Mouse (Mus musculus): ENCODE results near the gene Strip2. TPM values are rescaled to one million over a fixed set of nuclear protein-coding genes. Genes with fewer than 3 reads are reported as not detected.

The Strip2 gene
- polyA plus RNA-seq, 1 experiment from 2014 or later = 0.47 TPM

- POLR2A ChIA-PET = no interaction called here
- no peak for DNase-seq (ENCODE audit: low read depth, low spot score)
- CTCF ChIA-PET = interaction anchor here (1.0 kb wide), 1 partner anchor 12 kb away, joined by 3 read pairs; no protein-coding TSS in a partner anchor
Observed at GRCm38 (mm10) chr6:29925594-29926219, 8.9 kb downstream of the Strip2 start.

DNA sequence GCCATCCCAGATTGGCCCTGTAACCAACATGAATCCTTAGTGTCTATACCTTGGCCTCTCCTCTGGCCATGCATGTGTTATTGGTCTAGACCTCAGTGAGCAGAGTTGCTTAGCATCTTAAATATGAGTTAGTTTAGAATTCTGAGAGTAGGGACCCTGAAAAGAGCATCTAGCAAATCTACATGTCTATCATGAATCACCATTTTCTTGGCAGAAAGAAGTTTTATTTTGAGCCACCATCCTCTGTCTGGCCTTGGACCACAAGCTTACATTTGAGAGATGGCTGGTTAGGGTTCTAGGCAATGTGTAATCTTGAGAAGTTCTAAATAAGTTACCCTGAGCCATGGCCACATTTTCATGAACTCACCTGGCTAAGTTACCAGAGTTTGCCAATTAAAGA, 13.3 kb downstream of the Strip2 start:
- no peak for TF ChIP-seq CTCF (IDR thresholded peaks at IDR 0.05)
- CTCF ChIA-PET = no interaction called here
- ATAC-seq (no peak), DNase-seq (ENCODE audit: low read depth, low spot score) (no peak)
- in situ Hi-C loops (cut with MboI; ENCODE audit: low pct_unique_long_range_greater_than_20kb) = no loop called here
- H3K27me3 ChIP-seq = no peaks in the 10 kb centered on the region
- POLR2A ChIA-PET = no interaction called here

More at GRCm38 (mm10) chr6:29925594-29926219, 8.9 kb downstream of the Strip2 start:
- TF ChIP-seq CTCF (IDR thresholded peaks at IDR 0.05) = no peak
- no peaks in the 10 kb centered on the region for H3K27me3 ChIP-seq
- ATAC-seq = no peak
- in situ Hi-C loops (cut with MboI; ENCODE audit: low pct_unique_long_range_greater_than_20kb) = no loop called here

- ATAC-seq = no peak
- in situ Hi-C loops (cut with MboI; ENCODE audit: low pct_unique_long_range_greater_than_20kb) = no loop called here
- no peak for TF ChIP-seq CTCF (IDR thresholded peaks at IDR 0.05)
- ChIA-PET CTCF (no interaction called here), POLR2A (no interaction called here)
- no peaks in the 10 kb centered on the region for H3K27me3 ChIP-seq
- DNase-seq (ENCODE audit: low read depth, low spot score) = no peak
Observed at GRCm38 (mm10) chr6:29930665-29931064, 13.9 kb downstream of the Strip2 start.

GRCm38 (mm10) chr6:29931181-29931580, 14.4 kb downstream of the Strip2 start:
- H3K27me3 ChIP-seq = no peaks in the 10 kb centered on the region
- ChIA-PET POLR2A (no interaction called here), CTCF (no interaction called here)
- in situ Hi-C loops (cut with MboI; ENCODE audit: low pct_unique_long_range_greater_than_20kb) = no loop called here
- ATAC-seq (no peak), DNase-seq (ENCODE audit: low read depth, low spot score) (no peak)
- TF ChIP-seq CTCF (IDR thresholded peaks at IDR 0.05) = no peak

DNA sequence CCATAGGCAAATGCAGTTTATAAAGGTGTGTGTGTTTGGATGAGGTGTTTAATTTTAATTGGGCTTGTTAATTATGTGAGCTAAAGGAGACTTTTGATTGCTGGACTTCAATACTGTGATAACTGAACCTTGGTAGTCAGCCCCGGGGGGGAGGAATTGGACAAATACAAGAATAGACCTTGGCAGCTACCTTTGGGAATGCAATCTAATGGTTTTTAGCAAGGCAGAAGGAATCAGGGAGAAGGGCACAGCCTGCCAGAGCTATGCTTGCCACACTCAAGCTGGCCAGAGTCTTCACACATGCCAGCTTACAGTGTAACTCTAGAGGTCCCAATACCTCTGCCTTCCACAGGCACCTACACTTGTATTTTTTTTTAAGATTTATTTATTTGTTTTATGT, 18.9 kb downstream of the Strip2 start:
- ChIA-PET POLR2A (interaction anchor here (0.9 kb wide), 1 partner anchor 15 kb away, joined by 4 read pairs; no protein-coding TSS in a partner anchor), CTCF (interaction anchor here (0.7 to 1.4 kb wide), 4 partner anchors 8 to 11 kb away, joined by 3 to 6 read pairs (median 3); no protein-coding TSS in a partner anchor)
- in situ Hi-C loops (cut with MboI; ENCODE audit: low pct_unique_long_range_greater_than_20kb) = no loop called here
- DNase-seq (ENCODE audit: low read depth, low spot score) (no peak), ATAC-seq (no peak)
- no peaks in the 10 kb centered on the region for H3K27me3 ChIP-seq
- no peak for TF ChIP-seq CTCF (IDR thresholded peaks at IDR 0.05)

GRCm38 (mm10) chr6:29940428-29940827, 23.6 kb downstream of the Strip2 start:
- no peak for ATAC-seq
- no peaks in the 10 kb centered on the region for H3K27me3 ChIP-seq
- ChIA-PET POLR2A (no interaction called here), CTCF (interaction anchor here (0.8 to 1.4 kb wide), 2 partner anchors 12 to 87 kb away, joined by 3 to 4 read pairs; no protein-coding TSS in a partner anchor)
- TF ChIP-seq CTCF (IDR thresholded peaks at IDR 0.05) = no peak
- no peak for DNase-seq (ENCODE audit: low read depth, low spot score)
- in situ Hi-C loops (cut with MboI; ENCODE audit: low pct_unique_long_range_greater_than_20kb) = loop anchor here (5.0 kb wide), 1 partner anchor 178 kb away; no protein-coding TSS in a partner anchor

DNA sequence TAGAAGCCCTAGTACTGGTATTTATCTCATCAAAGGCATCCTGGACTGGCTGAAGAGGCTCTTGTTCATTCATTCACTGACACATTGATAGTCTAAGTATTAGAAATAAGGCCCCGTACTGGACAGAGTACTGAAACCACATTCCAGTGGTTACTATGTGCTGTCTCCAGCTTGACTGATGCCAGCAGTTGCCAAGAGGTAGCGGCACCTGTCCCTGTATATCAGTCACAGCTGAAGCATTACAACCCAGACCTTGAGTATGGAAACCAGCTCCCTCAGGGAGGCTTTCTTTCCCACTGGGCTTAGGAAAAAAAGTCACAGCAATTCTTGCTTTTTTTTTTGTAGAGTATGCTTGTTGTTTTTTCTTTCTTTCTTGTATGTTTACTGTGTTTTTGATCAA, 24.2 kb downstream of the Strip2 start:
- POLR2A ChIA-PET = no interaction called here
- in situ Hi-C loops (cut with MboI; ENCODE audit: low pct_unique_long_range_greater_than_20kb) = loop anchor here (5.0 kb wide), 1 partner anchor 179 kb away; no protein-coding TSS in a partner anchor
- TF ChIP-seq CTCF (IDR thresholded peaks at IDR 0.05) = no peak
- no peak for ATAC-seq
- CTCF ChIA-PET = interaction anchor here (1.4 kb wide), 1 partner anchor 87 kb away, joined by 4 read pairs; no protein-coding TSS in a partner anchor
- DNase-seq (ENCODE audit: low read depth, low spot score) = no peak
- no peaks in the 10 kb centered on the region for H3K27me3 ChIP-seq

DNA sequence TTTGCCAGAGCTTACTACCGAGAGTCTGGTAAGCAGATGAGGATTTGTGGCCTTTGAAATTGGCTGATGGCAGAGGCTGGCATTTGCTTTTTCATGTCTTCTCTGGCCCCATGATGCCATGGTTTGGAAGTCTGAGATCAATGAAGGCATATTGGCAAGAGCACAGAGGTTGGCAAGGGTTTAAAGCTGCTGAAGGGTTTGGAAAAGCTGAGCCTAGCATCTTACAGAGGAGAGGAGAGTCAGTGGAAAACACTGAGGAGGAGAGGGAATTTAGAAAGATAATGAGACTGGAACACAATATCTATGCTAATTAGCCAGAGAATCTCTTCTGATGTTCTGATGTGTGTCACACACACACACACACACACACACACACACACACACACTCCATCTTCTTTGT, 27.7 kb downstream of the Strip2 start:
- no peak for ATAC-seq
- ChIA-PET POLR2A (interaction anchor here (0.7 kb wide), 1 partner anchor 209 kb away, joined by 4 read pairs; no protein-coding TSS in a partner anchor), CTCF (interaction anchor here (1.1 to 1.9 kb wide), 5 partner anchors 9 to 97 kb away, joined by 3 to 6 read pairs (median 4); no protein-coding TSS in a partner anchor)
- DNase-seq (ENCODE audit: low read depth, low spot score) = no peak
- no peak for TF ChIP-seq CTCF (IDR thresholded peaks at IDR 0.05)
- no peaks in the 10 kb centered on the region for H3K27me3 ChIP-seq
- in situ Hi-C loops (cut with MboI; ENCODE audit: low pct_unique_long_range_greater_than_20kb) = loop anchor here (5.0 kb wide), 1 partner anchor 182 kb away; no protein-coding TSS in a partner anchor

DNA sequence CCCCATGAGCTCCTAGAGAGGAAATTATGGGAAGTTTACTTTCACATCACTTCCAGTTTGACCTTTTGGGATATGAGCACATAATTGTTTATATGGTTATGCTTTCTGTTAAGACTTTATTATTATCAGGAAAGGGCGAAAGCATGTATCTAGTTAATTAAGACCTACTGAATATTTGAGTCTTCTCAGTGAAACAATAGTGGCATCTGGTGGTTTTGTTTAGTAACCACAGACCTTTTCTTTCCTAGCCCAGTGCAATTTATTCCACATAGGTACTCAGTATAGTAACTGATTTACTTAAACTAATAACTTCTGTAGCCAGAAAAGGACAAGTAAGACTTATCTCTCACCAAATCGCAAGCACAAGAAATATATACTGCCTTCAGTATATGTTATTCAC, 29.8 kb downstream of the Strip2 start:
- ChIA-PET POLR2A (interaction anchor here (0.6 kb wide), 1 partner anchor 96 kb away, joined by 3 read pairs; no protein-coding TSS in a partner anchor), CTCF (interaction anchor here (0.9 to 1.9 kb wide), 9 partner anchors 9 to 430 kb away, joined by 3 to 6 read pairs (median 3); no protein-coding TSS in a partner anchor)
- ATAC-seq (no peak), DNase-seq (ENCODE audit: low read depth, low spot score) (peak; percentile 20)
- TF ChIP-seq CTCF (IDR thresholded peaks at IDR 0.05) = peak; percentile 44
- in situ Hi-C loops (cut with MboI; ENCODE audit: low pct_unique_long_range_greater_than_20kb) = loop anchor here (5.0 kb wide), 1 partner anchor 94 kb away; no protein-coding TSS in a partner anchor
- H3K27me3 ChIP-seq = no peaks in the 10 kb centered on the region

- peak; percentile 33 for DNase-seq (ENCODE audit: low read depth, low spot score)
- no peak for TF ChIP-seq CTCF (IDR thresholded peaks at IDR 0.05)
- POLR2A ChIA-PET = no interaction called here
- CTCF ChIA-PET = interaction anchor here (1.5 kb wide), 1 partner anchor 10 kb away, joined by 3 read pairs; no protein-coding TSS in a partner anchor
- H3K27me3 ChIP-seq = no peaks in the 10 kb centered on the region
- in situ Hi-C loops (cut with MboI; ENCODE audit: low pct_unique_long_range_greater_than_20kb) = loop anchor here (5.0 kb wide), 1 partner anchor 96 kb away; no protein-coding TSS in a partner anchor
- ATAC-seq = peak; percentile 51
Observed at GRCm38 (mm10) chr6:29947823-29948222, 31.0 kb downstream of the Strip2 start.

DNA sequence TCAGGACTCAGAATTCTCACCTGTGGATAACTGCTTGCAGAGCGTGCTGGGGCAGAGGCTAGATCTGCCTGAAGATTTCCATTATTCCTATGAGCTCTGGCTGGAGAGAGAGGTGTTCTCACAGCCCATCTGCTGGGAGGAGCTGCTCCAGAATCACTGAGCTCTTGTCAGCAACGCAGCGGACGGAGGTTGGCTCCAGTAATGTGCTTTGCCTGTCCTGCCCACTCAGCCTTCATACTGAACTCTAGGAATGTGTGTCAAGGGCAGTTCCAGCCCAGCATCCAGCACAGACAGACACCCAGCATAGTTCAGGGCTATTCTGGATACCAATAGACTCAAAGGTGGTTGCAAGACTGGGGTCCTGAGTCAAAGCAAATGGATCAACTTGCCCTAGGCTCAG, 39.9 kb downstream of the Strip2 start:
- no peak for DNase-seq (ENCODE audit: low read depth, low spot score)
- in situ Hi-C loops (cut with MboI; ENCODE audit: low pct_unique_long_range_greater_than_20kb) = no loop called here
- TF ChIP-seq CTCF (IDR thresholded peaks at IDR 0.05) = no peak
- CTCF ChIA-PET = interaction anchor here (0.8 kb wide), 1 partner anchor 9 kb away, joined by 3 read pairs; no protein-coding TSS in a partner anchor
- ATAC-seq = no peak
- POLR2A ChIA-PET = no interaction called here
- H3K27me3 ChIP-seq = no peaks in the 10 kb centered on the region

All from Patski (cell line).